Mouse (Mus musculus) MEL (cell line): ENCODE results near the gene Wdr4. TPM values are rescaled to one million over a fixed set of nuclear protein-coding genes. Genes with fewer than 3 reads are reported as not detected.

Source experiments
- DNase-seq: peaks from one replicate; pipeline ENCODE4 v3.0.0; 2011; ENCODE audit warnings: low read depth, low spot score
- H3K27ac ChIP-seq: 2 replicates; pipeline ENCODE4 v1.5.1; 2012; ENCODE audit warnings: low read depth, mild to moderate bottlenecking, control low read depth, low read length, moderate library complexity; ENCODE audit not compliant: control insufficient read depth
- H3K27me3 ChIP-seq, 2 experiments: fragments of 150-350 bp in 1 of 2; sonication (generic) in 1 of 2; 2 replicates each; pipeline ENCODE4 v1.6.1; 2012; ENCODE audit warnings: low read length in 2 of 2, mild to moderate bottlenecking in 2 of 2, improper control_type of control experiment in 1 of 2, moderate library complexity in 1 of 2; ENCODE audit not compliant: insufficient read depth in 2 of 2, control insufficient read depth in 1 of 2
- H3K36me3 ChIP-seq, 2 experiments: 2 replicates each; pipeline ENCODE4 v1.6.1; 2012 to 2014; ENCODE audit warnings: low read length in 2 of 2, improper control_type of control experiment in 1 of 2, inconsistent platforms in 1 of 2, mild to moderate bottlenecking in 1 of 2; ENCODE audit not compliant: insufficient read depth in 2 of 2, control insufficient read depth in 1 of 2
- H3K4me1 ChIP-seq, 2 experiments: fragments of 150-350 bp in 1 of 2; sonication (generic) in 1 of 2; 2 replicates each; pipeline ENCODE4 v1.6.1; 2012; ENCODE audit warnings: low read length in 2 of 2, improper control_type of control experiment in 1 of 2, mild to moderate bottlenecking in 1 of 2; ENCODE audit not compliant: insufficient read depth in 2 of 2, control insufficient read depth in 1 of 2
- H3K4me3 ChIP-seq, 2 experiments: fragments of 150-350 bp in 1 of 2; sonication (generic) in 1 of 2; 2 replicates each; pipeline ENCODE4 v1.5.1; 2012; ENCODE audit warnings: low read depth in 2 of 2, low read length in 2 of 2, mild to moderate bottlenecking in 2 of 2, moderate library complexity in 2 of 2, control low read depth in 1 of 2, improper control_type of control experiment in 1 of 2; ENCODE audit not compliant: control insufficient read depth in 1 of 2, insufficient read depth in 1 of 2
- H3K79me2 ChIP-seq: 2 replicates; pipeline ENCODE4 v1.6.1; 2012; ENCODE audit warnings: mild to moderate bottlenecking, low read length, moderate library complexity; ENCODE audit not compliant: control insufficient read depth, poor library complexity, insufficient read depth
- H3K9ac ChIP-seq: 2 replicates; pipeline ENCODE4 v1.6.1; 2012; ENCODE audit warnings: low read depth, mild to moderate bottlenecking, control low read depth, low read length, moderate library complexity; ENCODE audit not compliant: control insufficient read depth, poor library complexity, severe bottlenecking
- H3K9me3 ChIP-seq: fragments of 150-350 bp; sonication (generic); replicated peaks from 2 replicates; pipeline ENCODE4 v1.6.1; 2012; ENCODE audit warnings: mild to moderate bottlenecking, low read length, improper control_type of control experiment, moderate library complexity; ENCODE audit not compliant: insufficient read depth
- BHLHE40 ChIP-seq: IDR thresholded peaks from 2 replicates; pipeline ENCODE4 v1.6.1; 2012; ENCODE audit warnings: low read depth, mild to moderate bottlenecking, inconsistent platforms, low read length, improper control_type of control experiment, borderline replicate concordance
- CHD1 ChIP-seq: IDR thresholded peaks from 2 replicates; pipeline ENCODE4 v1.6.1; 2012; ENCODE audit warnings: low read depth, mild to moderate bottlenecking, inconsistent platforms, low read length, improper control_type of control experiment
- E2F4 ChIP-seq: IDR thresholded peaks from 2 replicates; pipeline ENCODE4 v1.6.1; 2011; ENCODE audit warnings: low read depth, low read length, improper control_type of control experiment, borderline replicate concordance
- ELF1 ChIP-seq: IDR thresholded peaks from 2 replicates; pipeline ENCODE4 v1.6.1; 2014; ENCODE audit warnings: low read depth, mild to moderate bottlenecking, inconsistent platforms, low read length, improper control_type of control experiment, moderate library complexity
- EP300 ChIP-seq, 2 experiments: IDR thresholded peaks; 2 replicates each; pipeline ENCODE4 v1.6.1; 2011; ENCODE audit warnings: improper control_type of control experiment in 2 of 2, low read length in 2 of 2, low read depth in 1 of 2, mild to moderate bottlenecking in 1 of 2
- ETS1 ChIP-seq: IDR thresholded peaks from 2 replicates; pipeline ENCODE4 v1.6.1; 2012; ENCODE audit warnings: low read depth, mild to moderate bottlenecking, inconsistent platforms, low read length, improper control_type of control experiment, moderate library complexity
- GATA1 ChIP-seq: IDR thresholded peaks from 2 replicates; pipeline ENCODE4 v1.6.1; 2011; ENCODE audit warnings: low read depth, low read length, improper control_type of control experiment
- HCFC1 ChIP-seq: IDR thresholded peaks from 2 replicates; pipeline ENCODE4 v1.6.1; 2012; ENCODE audit warnings: low read depth, mild to moderate bottlenecking, inconsistent platforms, low read length, improper control_type of control experiment, moderate library complexity
- JUND ChIP-seq: IDR thresholded peaks from 2 replicates; pipeline ENCODE4 v1.6.1; 2011; ENCODE audit warnings: low read depth, mild to moderate bottlenecking, improper control_type of control experiment, low read length
- KAT2A ChIP-seq: conservative IDR thresholded peaks from 2 replicates; pipeline ENCODE4 v1.6.1; 2012; ENCODE audit warnings: low read depth, low read length, improper control_type of control experiment, inconsistent platforms
- MAFK ChIP-seq: IDR thresholded peaks from 2 replicates; pipeline ENCODE4 v1.6.1; 2011; ENCODE audit warnings: low read depth, mild to moderate bottlenecking, low read length, improper control_type of control experiment, borderline replicate concordance
- MAX ChIP-seq: IDR thresholded peaks from 2 replicates; pipeline ENCODE4 v1.6.1; 2011; ENCODE audit warnings: low read length, improper control_type of control experiment
- MAZ ChIP-seq: IDR thresholded peaks from 2 replicates; pipeline ENCODE4 v1.6.1; 2012; ENCODE audit warnings: low read depth, mild to moderate bottlenecking, inconsistent platforms, low read length, improper control_type of control experiment
- MEF2A ChIP-seq: IDR thresholded peaks from 2 replicates; pipeline ENCODE4 v1.6.1; 2014; ENCODE audit warnings: low read depth, mild to moderate bottlenecking, inconsistent platforms, low read length, improper control_type of control experiment; ENCODE audit not compliant: poor library complexity, insufficient replicate concordance, severe bottlenecking; ENCODE audit errors: extremely low read depth
- MXI1 ChIP-seq: IDR thresholded peaks from 2 replicates; pipeline ENCODE4 v1.6.1; 2011; ENCODE audit warnings: mild to moderate bottlenecking, low read depth, low read length, improper control_type of control experiment
- MYB ChIP-seq: IDR thresholded peaks from 2 replicates; pipeline ENCODE4 v1.6.1; 2011; ENCODE audit warnings: mild to moderate bottlenecking, low read depth, low read length, improper control_type of control experiment
- MYC ChIP-seq: IDR thresholded peaks from 2 replicates; pipeline ENCODE4 v1.6.1; 2011; ENCODE audit warnings: low read depth, mild to moderate bottlenecking, low read length, improper control_type of control experiment, moderate library complexity
- NELFE ChIP-seq: IDR thresholded peaks from 2 replicates; pipeline ENCODE4 v1.6.1; 2011; ENCODE audit warnings: low read depth, low read length, improper control_type of control experiment
- NRF1 ChIP-seq: IDR thresholded peaks from 2 replicates; pipeline ENCODE4 v1.6.1; 2014; ENCODE audit warnings: low read depth, mild to moderate bottlenecking, inconsistent platforms, low read length, improper control_type of control experiment, moderate library complexity; ENCODE audit not compliant: poor library complexity, insufficient read depth, severe bottlenecking
- POLR2A ChIP-seq, 2 experiments: IDR thresholded peaks; 2 replicates each; pipeline ENCODE4 v1.6.1; 2011 to 2012; ENCODE audit warnings: low read length in 2 of 2, mild to moderate bottlenecking in 2 of 2, control low read depth in 1 of 2, improper control_type of control experiment in 1 of 2, low read depth in 1 of 2, moderate library complexity in 1 of 2; ENCODE audit not compliant: control insufficient read depth in 1 of 2, insufficient read depth in 1 of 2, poor library complexity in 1 of 2
- POLR2AphosphoS5 ChIP-seq: IDR thresholded peaks from 2 replicates; pipeline ENCODE4 v1.6.1; 2012; ENCODE audit warnings: low read depth, borderline replicate concordance, mild to moderate bottlenecking, inconsistent platforms, low read length, moderate library complexity, mixed read lengths
- RCOR1 ChIP-seq: IDR thresholded peaks from 2 replicates; pipeline ENCODE4 v1.6.1; 2012; ENCODE audit warnings: low read depth, mild to moderate bottlenecking, inconsistent platforms, low read length, improper control_type of control experiment
- SIN3A ChIP-seq: IDR thresholded peaks from 2 replicates; pipeline ENCODE4 v1.6.1; 2012; ENCODE audit warnings: low read length, improper control_type of control experiment, inconsistent platforms
- SMC3 ChIP-seq: IDR thresholded peaks from 2 replicates; pipeline ENCODE4 v1.6.1; 2011; ENCODE audit warnings: low read depth, low read length, improper control_type of control experiment
- TAL1 ChIP-seq: IDR thresholded peaks from 2 replicates; pipeline ENCODE4 v1.6.1; 2012; ENCODE audit warnings: mild to moderate bottlenecking, inconsistent platforms, low read length, moderate library complexity, mixed read lengths
- TBP ChIP-seq: IDR thresholded peaks from 2 replicates; pipeline ENCODE4 v1.8.0; 2011; ENCODE audit warnings: low read depth, low read length, improper control_type of control experiment
- TCF12 ChIP-seq: IDR thresholded peaks from 2 replicates; pipeline ENCODE4 v1.6.1; 2014; ENCODE audit warnings: low read depth, mild to moderate bottlenecking, inconsistent platforms, low read length, improper control_type of control experiment, moderate library complexity
- UBTF ChIP-seq: IDR thresholded peaks from 2 replicates; pipeline ENCODE4 v1.6.1; 2012; ENCODE audit warnings: low read depth, mild to moderate bottlenecking, inconsistent platforms, low read length, improper control_type of control experiment, moderate library complexity, borderline replicate concordance; ENCODE audit not compliant: insufficient read depth
- USF2 ChIP-seq, 2 experiments: IDR thresholded peaks; 2 replicates each; pipeline ENCODE4 v1.6.1; 2011 to 2012; ENCODE audit warnings: improper control_type of control experiment in 2 of 2, low read length in 2 of 2, borderline replicate concordance in 1 of 2, inconsistent platforms in 1 of 2, low read depth in 1 of 2, mild to moderate bottlenecking in 1 of 2; ENCODE audit not compliant: insufficient read depth in 1 of 2
- ZC3H11A ChIP-seq: IDR thresholded peaks from 2 replicates; pipeline ENCODE4 v1.6.1; 2012; ENCODE audit warnings: low read depth, mild to moderate bottlenecking, inconsistent platforms, low read length, improper control_type of control experiment
- ZKSCAN1 ChIP-seq: IDR thresholded peaks from 2 replicates; pipeline ENCODE4 v1.6.1; 2012; ENCODE audit warnings: low read depth, mild to moderate bottlenecking, inconsistent platforms, low read length, improper control_type of control experiment, moderate library complexity
- ZMIZ1 ChIP-seq: IDR thresholded peaks from 2 replicates; pipeline ENCODE4 v1.6.1; 2012; ENCODE audit warnings: low read depth, mild to moderate bottlenecking, inconsistent platforms, low read length, improper control_type of control experiment, moderate library complexity
- polyA plus RNA-seq, 2 experiments: library from polyadenylated mRNA; stranded (reverse) in 1 of 2; unstranded in 1 of 2; fragments of >175 nt in 1 of 2; fragments of >200 nt in 1 of 2; gene quantifications; 2 replicates each; pipeline versions ENCODE4 v1.2.1 to v1.2.4; 2012; ENCODE audit warnings: low replicate concordance in 2 of 2, low read depth in 1 of 2; ENCODE audit not compliant: insufficient read length in 2 of 2, insufficient read depth in 1 of 2, missing spikeins in 1 of 2
- total RNA-seq: library from RNA; depleted of rRNA; stranded (reverse); fragments of 300-350 nt; gene quantifications from 2 replicates; pipeline ENCODE4 v1.2.3, GENCODE M21; 2012; rRNA removed

Gene Wdr4
- total RNA-seq (104 and 118 TPM in 2 replicates), polyA plus RNA-seq (100 to 1,000 TPM in 1 of 2 experiments, not detected in 1; 109 TPM)

GRCm38 (mm10) chr17:31519946-31520838, at the start of gene Wdr4, which contains the start of gene Ndufv3:
TSS of gene Wdr4 (minus strand) at chr17:31519980.
TSS of gene Ndufv3 (plus strand) at chr17:31520115.
- Histone ChIP-seq H3K9me3 (no peaks in the 10 kb centered on the region), H3K4me1 (no peaks in the 10 kb centered on the region), H3K79me2 (peaks cover 2% of the 10 kb centered on the region; the same call in 1 of the 2 replicates), H3K4me3 (peak within 1 kb of the TSS; percentile 81 to 93), H3K36me3 (peaks cover 1 to 3% of the 10 kb centered on the region in 2 experiments; a peak in 2 of 4 replicates), H3K27me3 (no peaks in the 10 kb centered on the region), H3K9ac (peak within 1 kb of the TSS; percentile 82), H3K27ac (peak within 1 kb of the TSS; percentile 51)
- DNase-seq, result peak; percentile 100
- TF ChIP-seq KAT2A (no peak), JUND (no peak), GATA1 (no peak), TCF12 (no peak; the same call in 1 of the 2 replicates), SIN3A (peak; percentile 33; the same call in 1 of the 2 replicates), MAFK (no peak), UBTF (no peak), HCFC1 (peak; percentile 73), BHLHE40 (no peak), CHD1 (no peak), ZMIZ1 (peak; percentile 51; the same call in 1 of the 2 replicates), POLR2AphosphoS5 (no peak), POLR2A (IDR thresholded peaks at IDR 0.05; ENCODE audit: control insufficient read depth in 1 of 2, insufficient read depth in 1 of 2, low read depth in 1 of 2, low read length in 2 of 2, poor library complexity in 1 of 2) (peak; percentile 67 to 93), ZC3H11A (no peak), MYB (no peak), USF2 (IDR thresholded peaks at IDR 0.05; ENCODE audit: borderline replicate concordance in 1 of 2, insufficient read depth in 1 of 2, low read depth in 1 of 2, low read length in 2 of 2) (no peak), TBP (peak; percentile 78), MEF2A (no peak), SMC3 (no peak), ETS1 (no peak), MXI1 (peak; percentile 52; the same call in 1 of the 2 replicates), NRF1 (peak; percentile 79), ELF1 (peak; percentile 86), ZKSCAN1 (no peak), MAZ (no peak), TAL1 (no peak), RCOR1 (no peak), MAX (no peak), EP300 (IDR thresholded peaks at IDR 0.05; ENCODE audit: low read depth in 1 of 2, low read length in 2 of 2) (no peak), E2F4 (no peak), MYC (no peak), NELFE (peak; percentile 79)
